Mouse (Mus musculus): ENCODE results near the gene Gga2. TPM values are rescaled to one million over a fixed set of nuclear protein-coding genes. Genes with fewer than 3 reads are reported as not detected.

Gga2 gene
- polyA plus RNA-seq, 1 experiment from 2014 or later = 51.8 TPM

GRCm38 (mm10) chr7:122044106-122044505 lies 23.1 kb upstream of the Gga2 start:
- no peak overlapping the region for H3K4me3 ChIP-seq
- 89% methylated on average over 8 of the region's 8 CpGs for WGBS
- no peaks in the 10 kb centered on the region for H3K27me3 ChIP-seq
- H3K36me3 ChIP-seq = peaks cover 25% of the 10 kb centered on the region
- no peak for ATAC-seq (ENCODE audit: low FRiP score, low read depth)
- H3K4me2 ChIP-seq = no peak overlapping the region
- no peaks in the 10 kb centered on the region for H3K4me1 ChIP-seq (replicated peaks)
- no peaks in the 10 kb centered on the region for H3K9me3 ChIP-seq
- no peak overlapping the region for H3K9ac ChIP-seq
- H3K27ac ChIP-seq (replicated peaks) = no peak overlapping the region

GRCm38 (mm10) chr7:122034348-122034747 lies 13.3 kb upstream of the Gga2 start:
- 49% methylated on average over 2 of the region's 2 CpGs for WGBS
- Histone ChIP-seq H3K4me1 (replicated peaks) (no peaks in the 10 kb centered on the region), H3K4me3 (no peak overlapping the region), H3K9me3 (no peaks in the 10 kb centered on the region), H3K27me3 (no peaks in the 10 kb centered on the region), H3K27ac (replicated peaks) (no peak overlapping the region), H3K36me3 (peaks cover 10% of the 10 kb centered on the region; the same call in 1 of the 2 replicates), H3K9ac (no peak overlapping the region), H3K4me2 (no peak overlapping the region)
- no peak for ATAC-seq (ENCODE audit: low FRiP score, low read depth)

GRCm38 (mm10) chr7:122033371-122033770 lies 12.3 kb upstream of the Gga2 start:
- H3K36me3 ChIP-seq = peaks cover 7% of the 10 kb centered on the region; the same call in 1 of the 2 replicates
- no peak overlapping the region for H3K27ac ChIP-seq (replicated peaks)
- no peaks in the 10 kb centered on the region for H3K9me3 ChIP-seq
- no peak overlapping the region for H3K4me2 ChIP-seq
- no peak for ATAC-seq (ENCODE audit: low FRiP score, low read depth)
- H3K4me1 ChIP-seq (replicated peaks) = no peaks in the 10 kb centered on the region
- no peaks in the 10 kb centered on the region for H3K27me3 ChIP-seq
- H3K4me3 ChIP-seq = no peak overlapping the region
- H3K9ac ChIP-seq = no peak overlapping the region
- WGBS = 82% methylated on average over 3 of the region's 3 CpGs

GRCm38 (mm10) chr7:122022131-122022530 lies 1.1 kb upstream of the Gga2 start:
- Histone ChIP-seq H3K9me3 (no peaks in the 10 kb centered on the region), H3K4me2 (no peak overlapping the region), H3K36me3 (no peaks in the 10 kb centered on the region), H3K4me3 (no peak overlapping the region), H3K4me1 (replicated peaks) (peaks cover 32% of the 10 kb centered on the region), H3K27me3 (no peaks in the 10 kb centered on the region), H3K9ac (no peak overlapping the region), H3K27ac (replicated peaks) (no peak overlapping the region)
- ATAC-seq (ENCODE audit: low FRiP score, low read depth) = no peak
- 93% methylated on average over 2 of the region's 2 CpGs for WGBS

- peak overlapping the region; percentile 64 for H3K9ac ChIP-seq
- no peaks in the 10 kb centered on the region for H3K9me3 ChIP-seq
- H3K36me3 ChIP-seq = no peaks in the 10 kb centered on the region
- peak; percentile 53 for ATAC-seq (ENCODE audit: low FRiP score, low read depth)
- H3K4me1 ChIP-seq (replicated peaks) = peaks cover 49% of the 10 kb centered on the region
- H3K27ac ChIP-seq (replicated peaks) = peak overlapping the region; percentile 88
- WGBS = under 1% methylated on average over 6 of the region's 6 CpGs
- no peaks in the 10 kb centered on the region for H3K27me3 ChIP-seq
- peak overlapping the region; percentile 53 for H3K4me3 ChIP-seq
- H3K4me2 ChIP-seq = peak overlapping the region; percentile 73
Observed at GRCm38 (mm10) chr7:122020273-122020666, 752 bp downstream of the Gga2 start.

GRCm38 (mm10) chr7:122018978-122019377 lies 2.0 kb downstream of the Gga2 start:
- Histone ChIP-seq H3K9me3 (no peaks in the 10 kb centered on the region), H3K27ac (replicated peaks) (no peak overlapping the region), H3K27me3 (no peaks in the 10 kb centered on the region), H3K36me3 (no peaks in the 10 kb centered on the region), H3K9ac (no peak overlapping the region), H3K4me2 (peak overlapping the region; percentile 73), H3K4me1 (replicated peaks) (peaks cover 58% of the 10 kb centered on the region), H3K4me3 (peak overlapping the region; percentile 53)
- no peak for ATAC-seq (ENCODE audit: low FRiP score, low read depth)
- WGBS = 86% methylated on average over 7 of the region's 7 CpGs

- Histone ChIP-seq H3K27me3 (no peaks in the 10 kb centered on the region), H3K36me3 (no peaks in the 10 kb centered on the region), H3K9ac (no peak overlapping the region), H3K27ac (replicated peaks) (no peak overlapping the region), H3K4me2 (peak overlapping the region; percentile 73), H3K4me3 (no peak overlapping the region), H3K4me1 (replicated peaks) (peaks cover 58% of the 10 kb centered on the region), H3K9me3 (no peaks in the 10 kb centered on the region)
- WGBS = 74% methylated on average over 3 of the region's 3 CpGs
- no peak for ATAC-seq (ENCODE audit: low FRiP score, low read depth)
Observed at GRCm38 (mm10) chr7:122018247-122018646, 2.8 kb downstream of the Gga2 start.

GRCm38 (mm10) chr7:122015734-122016133 lies 5.3 kb downstream of the Gga2 start:
- no peak overlapping the region for H3K4me3 ChIP-seq
- ATAC-seq (ENCODE audit: low FRiP score, low read depth) = no peak
- peak overlapping the region; percentile 16 for H3K4me2 ChIP-seq
- no peaks in the 10 kb centered on the region for H3K27me3 ChIP-seq
- H3K4me1 ChIP-seq (replicated peaks) = peaks cover 55% of the 10 kb centered on the region
- WGBS = 43% methylated on average over 10 of the region's 10 CpGs
- no peak overlapping the region; the same call in 1 of the 2 replicates for H3K27ac ChIP-seq (replicated peaks)
- H3K9me3 ChIP-seq = no peaks in the 10 kb centered on the region
- no peak overlapping the region for H3K9ac ChIP-seq
- peaks cover 14% of the 10 kb centered on the region for H3K36me3 ChIP-seq

- no peaks in the 10 kb centered on the region for H3K27me3 ChIP-seq
- 56% methylated on average over 8 of the region's 8 CpGs for WGBS
- no peak overlapping the region for H3K4me3 ChIP-seq
- H3K4me2 ChIP-seq = 0 out of 2 replicates have a peak overlapping the region, but pooled peaks have one; percentile 16
- H3K36me3 ChIP-seq = peaks cover 21% of the 10 kb centered on the region
- no peak for ATAC-seq (ENCODE audit: low FRiP score, low read depth)
- no peak overlapping the region for H3K9ac ChIP-seq
- no peak overlapping the region; the same call in 1 of the 2 replicates for H3K27ac ChIP-seq (replicated peaks)
- peaks cover 53% of the 10 kb centered on the region for H3K4me1 ChIP-seq (replicated peaks)
- no peaks in the 10 kb centered on the region for H3K9me3 ChIP-seq
Observed at GRCm38 (mm10) chr7:122015105-122015504, 5.9 kb downstream of the Gga2 start.

- Histone ChIP-seq H3K4me2 (no peak overlapping the region), H3K9ac (no peak overlapping the region), H3K9me3 (no peaks in the 10 kb centered on the region), H3K4me1 (replicated peaks) (peaks cover 32% of the 10 kb centered on the region), H3K4me3 (no peak overlapping the region), H3K27ac (replicated peaks) (no peak overlapping the region), H3K27me3 (no peaks in the 10 kb centered on the region), H3K36me3 (peaks cover 38% of the 10 kb centered on the region)
- ATAC-seq (ENCODE audit: low FRiP score, low read depth) = no peak
- 89% methylated on average over 10 of the region's 10 CpGs for WGBS
Observed at GRCm38 (mm10) chr7:122012949-122013348, 8.1 kb downstream of the Gga2 start.

GRCm38 (mm10) chr7:122012370-122012769 lies 8.7 kb downstream of the Gga2 start:
- Histone ChIP-seq H3K4me2 (no peak overlapping the region), H3K27me3 (no peaks in the 10 kb centered on the region), H3K9me3 (no peaks in the 10 kb centered on the region), H3K4me1 (replicated peaks) (peaks cover 29% of the 10 kb centered on the region), H3K27ac (replicated peaks) (no peak overlapping the region), H3K9ac (no peak overlapping the region), H3K36me3 (peaks cover 44% of the 10 kb centered on the region), H3K4me3 (no peak overlapping the region)
- 93% methylated on average over 4 of the region's 4 CpGs for WGBS
- ATAC-seq (ENCODE audit: low FRiP score, low read depth) = no peak

GRCm38 (mm10) chr7:122000396-122000795 lies 20.6 kb downstream of the Gga2 start:
- Histone ChIP-seq H3K9me3 (no peaks in the 10 kb centered on the region), H3K27ac (replicated peaks) (no peak overlapping the region), H3K4me3 (no peak overlapping the region), H3K4me1 (replicated peaks) (no peaks in the 10 kb centered on the region), H3K27me3 (no peaks in the 10 kb centered on the region), H3K4me2 (no peak overlapping the region), H3K36me3 (peaks cover 84% of the 10 kb centered on the region), H3K9ac (no peak overlapping the region)
- ATAC-seq (ENCODE audit: low FRiP score, low read depth) = no peak
- 78% methylated on average over 8 of the region's 8 CpGs for WGBS

GRCm38 (mm10) chr7:121995961-121996360 lies 25.1 kb downstream of the Gga2 start:
- H3K9ac ChIP-seq = no peak overlapping the region
- H3K27ac ChIP-seq (replicated peaks) = no peak overlapping the region
- peaks cover 83% of the 10 kb centered on the region for H3K36me3 ChIP-seq
- H3K27me3 ChIP-seq = no peaks in the 10 kb centered on the region
- H3K9me3 ChIP-seq = no peaks in the 10 kb centered on the region
- ATAC-seq (ENCODE audit: low FRiP score, low read depth) = no peak
- H3K4me3 ChIP-seq = no peak overlapping the region
- WGBS = 87% methylated on average over 5 of the region's 5 CpGs
- no peaks in the 10 kb centered on the region for H3K4me1 ChIP-seq (replicated peaks)
- H3K4me2 ChIP-seq = no peak overlapping the region

Data from hindbrain, embryonic 15.5 days (tissue).